Mouse (Mus musculus): ENCODE measurements around the gene 9230104L09Rik. TPM values are rescaled to one million over a fixed set of nuclear protein-coding genes. Genes with fewer than 3 reads are reported as not detected.

9230104L09Rik gene
- polyA plus RNA-seq, 1 experiment: not detected

GRCm38 (mm10) chr2:148879199-148879598 lies 14.4 kb upstream of the 9230104L09Rik start:
- peak overlapping the region; percentile 31; the same call in 1 of the 2 replicates for H3K27ac ChIP-seq (ENCODE audit: insufficient read depth, low read depth, low read length)
- 77% methylated on average over 1 of the region's 1 CpGs for WGBS

GRCm38 (mm10) chr2:148878641-148879130 lies 13.8 kb upstream of the 9230104L09Rik start:
- WGBS: 13% methylated on average over 2 of the region's 2 CpGs
- TF ChIP-seq CTCF (IDR thresholded peaks at IDR 0.05; ENCODE audit: insufficient read depth, low read depth, low read length): no peak
- no peak for TF ChIP-seq POLR2A (IDR thresholded peaks at IDR 0.05; ENCODE audit: insufficient read depth, low read depth, low read length)
- H3K4me1 ChIP-seq (ENCODE audit: control insufficient read depth, insufficient read depth, low read length): peaks cover 3% of the 10 kb centered on the region; the same call in 1 of the 2 replicates
- no peak overlapping the region for H3K27ac ChIP-seq (ENCODE audit: insufficient read depth, low read depth, low read length)
- no peak overlapping the region for H3K4me3 ChIP-seq (ENCODE audit: insufficient read depth, low read depth, low read length)

More at GRCm38 (mm10) chr2:148879199-148879598, 14.4 kb upstream of the 9230104L09Rik start:
- H3K4me1 ChIP-seq (ENCODE audit: control insufficient read depth, insufficient read depth, low read length): peaks cover 1% of the 10 kb centered on the region; the same call in 1 of the 2 replicates
- H3K4me3 ChIP-seq (ENCODE audit: insufficient read depth, low read depth, low read length): no peak overlapping the region
- no peak for TF ChIP-seq POLR2A (IDR thresholded peaks at IDR 0.05; ENCODE audit: insufficient read depth, low read depth, low read length)
- TF ChIP-seq CTCF (IDR thresholded peaks at IDR 0.05; ENCODE audit: insufficient read depth, low read depth, low read length): no peak

DNA sequence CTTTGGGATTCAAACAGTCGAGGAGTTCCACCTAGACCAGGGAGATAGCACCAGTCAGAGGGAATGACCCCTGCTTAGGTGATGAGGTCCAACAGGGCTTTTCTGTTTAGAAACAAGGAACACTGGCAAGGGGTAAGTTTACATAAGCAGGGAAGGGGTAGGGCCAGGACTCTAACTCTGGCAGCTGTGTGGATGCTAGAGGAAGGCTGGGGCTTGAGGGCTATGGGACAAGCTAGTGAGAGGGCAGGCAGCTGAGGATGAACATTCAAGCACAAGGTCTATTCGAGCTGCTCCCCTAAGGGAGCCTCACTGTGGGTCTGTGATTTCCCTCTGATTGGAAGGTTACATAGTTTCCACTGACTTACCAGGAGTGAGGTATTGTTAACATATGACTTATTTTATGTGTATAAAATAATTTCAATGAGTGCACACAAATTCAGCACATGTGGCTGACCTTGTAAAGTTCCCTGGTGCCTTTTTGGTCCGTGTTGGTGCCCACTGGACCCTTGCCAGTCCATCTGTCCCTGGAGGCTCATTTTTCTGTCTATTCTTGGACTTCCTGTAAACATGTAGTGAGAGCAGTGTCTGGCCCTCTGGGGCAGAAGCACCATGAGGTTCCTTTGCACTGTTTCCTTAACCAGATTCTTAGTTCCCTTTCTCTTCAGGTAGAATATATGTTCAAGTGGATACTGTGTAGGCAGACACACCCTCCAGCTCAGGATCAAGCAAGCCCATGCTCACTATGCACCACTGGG lies 12.4 kb upstream of the 9230104L09Rik start:
- Histone ChIP-seq H3K4me3 (ENCODE audit: insufficient read depth, low read depth, low read length) (no peak overlapping the region), H3K27ac (ENCODE audit: insufficient read depth, low read depth, low read length) (no peak overlapping the region), H3K4me1 (ENCODE audit: control insufficient read depth, insufficient read depth, low read length) (peaks cover 5% of the 10 kb centered on the region; the same call in 1 of the 2 replicates)
- WGBS: 50% methylated on average over 3 of the region's 3 CpGs
- no peak for TF ChIP-seq POLR2A (IDR thresholded peaks at IDR 0.05; ENCODE audit: insufficient read depth, low read depth, low read length)
- no peak for TF ChIP-seq CTCF (IDR thresholded peaks at IDR 0.05; ENCODE audit: insufficient read depth, low read depth, low read length)

DNA sequence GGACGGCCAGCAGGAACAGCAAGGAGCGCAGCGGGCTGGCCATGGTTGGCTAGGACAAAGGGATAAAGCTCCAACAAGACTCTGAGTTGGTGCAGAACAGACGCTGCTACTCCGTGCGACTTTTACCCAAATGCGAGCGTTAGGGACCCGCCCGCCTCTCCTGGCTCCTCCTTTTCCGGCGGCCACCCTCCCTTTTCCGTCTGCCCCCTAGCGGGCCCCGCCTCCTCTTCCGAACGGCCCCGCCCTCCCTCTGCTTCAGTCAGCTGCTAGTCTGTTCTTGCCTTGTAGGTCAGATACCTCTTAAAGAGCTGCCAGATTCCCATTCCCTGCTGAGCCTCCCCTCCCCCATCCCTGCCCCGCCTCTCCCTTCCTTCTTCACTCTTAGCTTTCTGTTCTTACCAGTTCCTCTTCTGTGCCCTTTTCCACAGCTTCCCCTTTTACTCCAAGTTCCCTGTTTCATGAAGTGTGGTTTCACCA lies 10.5 kb upstream of the 9230104L09Rik start, which contains the start of gene Cst3:
Gene Cst3 (minus strand): TSS at position 358 of the 477 bp plus-strand sequence.
- Histone ChIP-seq H3K4me3 (ENCODE audit: insufficient read depth, low read depth, low read length) (peak within 1 kb of the TSS; percentile 88), H3K27ac (ENCODE audit: insufficient read depth, low read depth, low read length) (peak within 1 kb of the TSS; percentile 84), H3K4me1 (ENCODE audit: control insufficient read depth, insufficient read depth, low read length) (peaks cover 7% of the 10 kb centered on the region; the same call in 1 of the 2 replicates)
- no peak; the same call in 1 of the 2 replicates for TF ChIP-seq CTCF (IDR thresholded peaks at IDR 0.05; ENCODE audit: insufficient read depth, low read depth, low read length)
- peak; percentile 58; the same call in 1 of the 2 replicates for TF ChIP-seq POLR2A (IDR thresholded peaks at IDR 0.05; ENCODE audit: insufficient read depth, low read depth, low read length)
- WGBS: under 1% methylated on average over 19 of the region's 19 CpGs

DNA sequence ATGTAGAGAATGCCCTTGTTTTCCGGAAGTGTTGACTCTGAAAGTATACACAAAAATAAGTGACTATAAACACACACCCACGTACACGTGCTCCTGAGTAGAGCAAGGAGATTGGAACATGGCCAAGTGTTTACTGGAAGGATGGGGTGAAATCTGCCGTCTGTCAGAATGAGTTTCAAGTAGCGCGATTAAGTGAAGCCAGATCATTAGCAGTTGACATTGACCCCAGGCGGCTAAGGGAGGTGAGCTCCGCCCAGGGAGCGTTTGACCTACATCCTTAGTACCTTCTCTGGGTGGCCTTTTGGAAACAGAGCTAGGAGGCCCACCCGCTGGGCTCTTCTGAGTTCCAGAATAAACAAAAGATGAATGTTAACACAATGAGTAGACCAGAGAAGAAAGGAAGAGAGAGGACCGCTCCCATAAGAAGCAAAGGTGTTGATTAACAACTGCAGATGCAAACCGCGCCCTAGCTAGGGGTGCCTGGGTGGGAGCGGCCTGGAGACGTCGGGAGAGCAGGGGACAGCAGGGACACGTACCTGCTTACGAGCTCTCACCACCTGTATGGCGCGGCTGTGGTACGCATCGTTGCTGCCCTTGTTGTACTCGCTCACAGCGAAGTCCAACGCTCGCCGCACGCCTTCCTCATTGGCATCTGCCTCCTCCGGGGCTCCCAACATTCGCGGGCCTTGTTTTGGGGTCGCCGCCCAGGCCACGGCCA lies 9.9 kb upstream of the 9230104L09Rik start:
- Histone ChIP-seq H3K4me1 (ENCODE audit: control insufficient read depth, insufficient read depth, low read length) (peaks cover 7% of the 10 kb centered on the region; the same call in 1 of the 2 replicates), H3K27ac (ENCODE audit: insufficient read depth, low read depth, low read length) (peak overlapping the region; percentile 84), H3K4me3 (ENCODE audit: insufficient read depth, low read depth, low read length) (peak overlapping the region; percentile 88)
- under 1% methylated on average over 34 of the region's 34 CpGs for WGBS
- TF ChIP-seq CTCF (IDR thresholded peaks at IDR 0.05; ENCODE audit: insufficient read depth, low read depth, low read length) (no peak), POLR2A (IDR thresholded peaks at IDR 0.05; ENCODE audit: insufficient read depth, low read depth, low read length) (no peak)

- H3K27ac ChIP-seq (ENCODE audit: insufficient read depth, low read depth, low read length): peak overlapping the region; percentile 84
- H3K4me3 ChIP-seq (ENCODE audit: insufficient read depth, low read depth, low read length): peak overlapping the region; percentile 88
- 7% methylated on average over 3 of the region's 3 CpGs for WGBS
- H3K4me1 ChIP-seq (ENCODE audit: control insufficient read depth, insufficient read depth, low read length): peaks cover 7% of the 10 kb centered on the region; the same call in 1 of the 2 replicates
- no peak for TF ChIP-seq CTCF (IDR thresholded peaks at IDR 0.05; ENCODE audit: insufficient read depth, low read depth, low read length)
- no peak for TF ChIP-seq POLR2A (IDR thresholded peaks at IDR 0.05; ENCODE audit: insufficient read depth, low read depth, low read length)
Observed at GRCm38 (mm10) chr2:148874224-148874616, 9.4 kb upstream of the 9230104L09Rik start.

GRCm38 (mm10) chr2:148872860-148873259 lies 8.0 kb upstream of the 9230104L09Rik start:
- WGBS: 45% methylated on average over 4 of the region's 4 CpGs
- TF ChIP-seq CTCF (IDR thresholded peaks at IDR 0.05; ENCODE audit: insufficient read depth, low read depth, low read length) (no peak), POLR2A (IDR thresholded peaks at IDR 0.05; ENCODE audit: insufficient read depth, low read depth, low read length) (no peak)
- Histone ChIP-seq H3K4me3 (ENCODE audit: insufficient read depth, low read depth, low read length) (peak overlapping the region; percentile 29), H3K27ac (ENCODE audit: insufficient read depth, low read depth, low read length) (peak overlapping the region; percentile 84), H3K4me1 (ENCODE audit: control insufficient read depth, insufficient read depth, low read length) (peaks cover 7% of the 10 kb centered on the region; the same call in 1 of the 2 replicates)

GRCm38 (mm10) chr2:148870526-148870925 lies 5.7 kb upstream of the 9230104L09Rik start:
- Histone ChIP-seq H3K27ac (ENCODE audit: insufficient read depth, low read depth, low read length) (no peak overlapping the region), H3K4me3 (ENCODE audit: insufficient read depth, low read depth, low read length) (no peak overlapping the region), H3K4me1 (ENCODE audit: control insufficient read depth, insufficient read depth, low read length) (peaks cover 7% of the 10 kb centered on the region; the same call in 1 of the 2 replicates)
- WGBS: 80% methylated on average over 3 of the region's 3 CpGs
- TF ChIP-seq CTCF (IDR thresholded peaks at IDR 0.05; ENCODE audit: insufficient read depth, low read depth, low read length) (no peak), POLR2A (IDR thresholded peaks at IDR 0.05; ENCODE audit: insufficient read depth, low read depth, low read length) (no peak)

Data from olfactory bulb, adult 2 months (tissue).